Mouse (Mus musculus) mammary gland, adult 2 months (tissue): ENCODE measurements around the gene Msantd3. TPM values are rescaled to one million over a fixed set of nuclear protein-coding genes. Genes with fewer than 3 reads are reported as not detected.

Experiments
- polyA plus RNA-seq: library from polyadenylated mRNA; depleted of rRNA; stranded (reverse); fragments of >200 nt; gene quantifications from 2 replicates; pipeline ENCODE4 v1.2.3, GENCODE M21; 2012; ENCODE audit warnings: low replicate concordance; rRNA removed

The Msantd3 gene
- polyA plus RNA-seq, result 3.2 and 7.2 TPM in 2 replicates

DNA sequence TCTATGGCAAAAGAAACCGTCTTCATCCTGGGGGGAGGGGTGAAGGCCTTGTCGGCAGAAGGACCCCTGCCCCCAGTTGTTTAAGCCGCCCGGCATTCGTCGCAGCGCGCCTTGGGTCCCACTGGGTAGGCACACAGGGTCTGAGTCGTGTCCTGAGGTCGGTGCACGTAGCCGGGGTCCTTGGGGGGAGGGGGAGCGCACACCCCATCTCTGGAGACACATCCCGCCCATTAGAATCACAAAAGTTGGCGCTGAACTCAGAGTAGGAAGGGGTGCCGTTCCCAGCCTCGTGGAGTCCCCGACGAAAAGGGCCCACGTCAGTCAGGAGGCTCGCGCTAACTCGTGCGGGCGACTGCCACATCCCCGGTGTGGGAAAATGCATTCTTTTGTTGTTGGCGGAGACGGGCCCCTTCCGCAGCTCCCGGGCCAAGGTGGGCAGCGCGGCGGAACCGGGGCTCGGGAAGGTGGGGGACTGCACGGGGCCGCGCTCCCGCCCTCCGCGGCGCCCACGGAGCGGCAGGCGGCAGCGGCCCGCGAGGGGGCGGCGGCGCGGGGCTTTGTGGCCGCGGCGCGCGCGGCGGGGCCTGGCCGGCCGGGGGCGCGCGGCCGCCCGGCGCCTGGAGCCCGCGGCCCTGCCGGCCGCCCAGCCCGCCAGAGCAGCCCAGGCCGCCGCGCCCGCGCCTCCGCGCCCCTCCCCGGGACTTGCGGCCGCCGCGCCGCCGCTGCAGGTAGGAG is at the start of gene Msantd3:
Gene Msantd3 (plus strand): TSS at position 95 of the 735 bp plus-strand sequence.

DNA sequence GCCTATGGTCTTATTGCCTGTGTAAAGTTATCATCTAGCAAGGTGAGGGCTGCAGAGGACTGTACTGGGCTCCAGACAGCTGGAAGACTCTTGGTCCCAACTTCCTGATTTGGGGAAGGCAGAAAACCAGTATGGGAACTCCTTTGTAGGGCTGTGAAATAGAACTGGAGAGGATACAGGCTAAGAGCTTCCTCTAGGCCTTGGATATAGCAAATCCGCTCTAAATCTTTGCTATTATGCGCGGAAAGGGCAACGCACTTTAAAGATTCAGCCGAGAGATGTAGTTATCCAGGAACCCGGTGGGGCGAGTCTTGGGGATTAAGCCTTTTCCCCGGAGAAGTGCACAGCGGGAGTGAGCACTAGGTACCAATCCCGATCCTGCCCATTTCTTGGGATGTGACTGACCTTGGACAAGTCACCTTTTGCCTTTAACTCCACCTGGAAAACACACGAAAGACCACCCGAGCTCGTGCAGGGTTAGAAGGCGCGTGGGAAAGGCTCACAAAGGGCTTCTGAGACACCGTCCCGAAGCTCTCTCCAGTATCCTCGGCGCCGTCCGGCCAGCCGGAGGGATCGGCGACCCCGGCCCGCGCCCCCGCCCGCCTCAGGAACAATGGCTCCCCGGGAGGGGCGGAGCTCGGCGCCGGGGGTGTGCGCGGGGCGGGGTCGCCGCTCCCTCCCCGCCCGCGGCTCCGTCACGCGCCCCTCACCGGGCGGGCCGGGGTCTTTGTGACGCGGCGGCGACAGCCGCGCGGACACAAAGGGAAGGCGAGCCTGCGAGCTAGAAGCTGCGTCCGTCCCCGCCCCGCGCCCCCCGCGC is 44.9 kb downstream of the Msantd3 start, which contains the start of gene Tmeff1:
Gene Tmeff1 (plus strand): TSS at position 754 of the 820 bp plus-strand sequence.

Other genes starting within 250 kb of the Msantd3 start
- gene Tex10, start 66.5 kb upstream of the Msantd3 start, polyA plus RNA-seq, result 9.2 and 21.0 TPM in 2 replicates
- 5.9 and 6.4 TPM in 2 replicates for gene Tmeff1, start 45.2 kb downstream of the Msantd3 start, polyA plus RNA-seq
- gene Cavin4, start 123.6 kb downstream of the Msantd3 start, polyA plus RNA-seq, result 0.06 and 4.9 TPM in 2 replicates